8 mouse cellular contexts compared by ENCODE assay signal in genomic region chr11:34123147-34123546, GRCm38 (mm10). TPM values are rescaled to one million over a fixed set of nuclear protein-coding genes. Genes with fewer than 3 reads are reported as not detected.
A peak's percentile ranks its signal among the peaks of the same experiment; 100 is the strongest.
DNase-seq lines count a peak whose midpoint lies in the region; ATAC-seq lines count a peak whose summit lies in the region.

No protein-coding gene starts in this region.

- H3K27ac ChIP-seq in forebrain, embryonic 13.5 days = no peak overlapping the region
- no peak overlapping the region for H3K27ac ChIP-seq in forebrain, embryonic 11.5 days (ENCODE audit: low read depth, low read length)
- H3K27ac ChIP-seq in midbrain, embryonic 16.5 days (ENCODE audit: low read length) = no peak overlapping the region
- no peak overlapping the region for H3K27ac ChIP-seq in midbrain, embryonic 13.5 days

- no peak overlapping the region for H3K9ac ChIP-seq in forebrain, embryonic 13.5 days
- H3K9ac ChIP-seq in forebrain, embryonic 11.5 days (ENCODE audit: low read length) = no peak overlapping the region
- no peak overlapping the region for H3K9ac ChIP-seq in midbrain, embryonic 16.5 days (ENCODE audit: low read depth, low read length)
- H3K9ac ChIP-seq in midbrain, embryonic 13.5 days (replicated peaks) = no peak overlapping the region

- H3K4me3 ChIP-seq in forebrain, embryonic 13.5 days = no peak overlapping the region
- H3K4me3 ChIP-seq in forebrain, embryonic 11.5 days (ENCODE audit: low read depth, low read length) = no peak overlapping the region
- H3K4me3 ChIP-seq in midbrain, embryonic 16.5 days (ENCODE audit: low read depth, low read length) = no peak overlapping the region
- no peak overlapping the region for H3K4me3 ChIP-seq in midbrain, embryonic 13.5 days (replicated peaks)

- peak; percentile 61; the same call in 1 of the 2 replicates for ATAC-seq in forebrain, embryonic 13.5 days
- no peak for ATAC-seq in forebrain, embryonic 11.5 days (replicated peaks; ENCODE audit: low FRiP score)
- ATAC-seq in midbrain, embryonic 16.5 days = peak; percentile 64; the same call in 1 of the 2 replicates
- no peak for ATAC-seq in midbrain, embryonic 13.5 days

- H3K27me3 ChIP-seq in forebrain, embryonic 13.5 days = peaks cover 12% of the 10 kb centered on the region
- no peaks in the 10 kb centered on the region; the same call in 1 of the 2 replicates for H3K27me3 ChIP-seq in forebrain, embryonic 11.5 days (ENCODE audit: control insufficient read depth, insufficient read depth, low read length)
- H3K27me3 ChIP-seq in midbrain, embryonic 16.5 days (ENCODE audit: control insufficient read depth, insufficient read depth, low read depth, low read length) = no peaks in the 10 kb centered on the region; the same call in 1 of the 2 replicates
- H3K27me3 ChIP-seq in midbrain, embryonic 13.5 days = 0 out of 2 replicates have a peak, but pooled peaks cover 4% of the 10 kb centered on the region

- no peaks in the 10 kb centered on the region for H3K36me3 ChIP-seq in forebrain, embryonic 13.5 days (ENCODE audit: poor library complexity, severe bottlenecking)
- H3K36me3 ChIP-seq in forebrain, embryonic 11.5 days (ENCODE audit: control insufficient read depth, insufficient read depth, low read length) = no peaks in the 10 kb centered on the region
- H3K36me3 ChIP-seq in midbrain, embryonic 16.5 days (ENCODE audit: control insufficient read depth, insufficient read depth, low read length) = no peaks in the 10 kb centered on the region
- H3K36me3 ChIP-seq in midbrain, embryonic 13.5 days = no peaks in the 10 kb centered on the region

- DNase-seq in forebrain, embryonic 11.5 days (ENCODE audit: low spot score) = no peak
- DNase-seq in cerebellum, postnatal 25 days = peak; percentile 28 to 63
- peak; percentile 66 for DNase-seq in induced T-regulatory cell, adult 2 months (ENCODE audit: low read depth)
- DNase-seq in retina, postnatal 1 day = peak; percentile 67
- no peak for DNase-seq in urinary bladder, postnatal 4 days (ENCODE audit: low spot score in 2 of 2)

- WGBS in forebrain, embryonic 13.5 days = 23% methylated on average over 2 of the region's 2 CpGs
- WGBS in forebrain, embryonic 11.5 days = 11% methylated on average over 2 of the region's 2 CpGs
- 16% methylated on average over 2 of the region's 2 CpGs for WGBS in midbrain, embryonic 16.5 days
- 27% methylated on average over 2 of the region's 2 CpGs for WGBS in midbrain, embryonic 13.5 days

- no peaks in the 10 kb centered on the region for H3K9me3 ChIP-seq in forebrain, embryonic 13.5 days (replicated peaks)
- H3K9me3 ChIP-seq in forebrain, embryonic 11.5 days (ENCODE audit: control insufficient read depth, low read length) = no peaks in the 10 kb centered on the region
- no peaks in the 10 kb centered on the region for H3K9me3 ChIP-seq in midbrain, embryonic 16.5 days (replicated peaks; ENCODE audit: control insufficient read depth, low read length, poor library complexity, severe bottlenecking)
- no peaks in the 10 kb centered on the region for H3K9me3 ChIP-seq in midbrain, embryonic 13.5 days

- H3K4me2 ChIP-seq in forebrain, embryonic 13.5 days = no peak overlapping the region
- H3K4me2 ChIP-seq in forebrain, embryonic 11.5 days (ENCODE audit: low read depth, low read length, severe bottlenecking) = no peak overlapping the region
- no peak overlapping the region for H3K4me2 ChIP-seq in midbrain, embryonic 16.5 days (ENCODE audit: low read length)
- H3K4me2 ChIP-seq in midbrain, embryonic 13.5 days (replicated peaks) = no peak overlapping the region

- H3K4me1 ChIP-seq in forebrain, embryonic 13.5 days = no peaks in the 10 kb centered on the region
- H3K4me1 ChIP-seq in forebrain, embryonic 11.5 days (replicated peaks; ENCODE audit: control insufficient read depth, insufficient read depth, low read length) = no peaks in the 10 kb centered on the region
- no peaks in the 10 kb centered on the region for H3K4me1 ChIP-seq in midbrain, embryonic 16.5 days (ENCODE audit: control insufficient read depth, insufficient read depth, low read length)
- H3K4me1 ChIP-seq in midbrain, embryonic 13.5 days (replicated peaks) = no peaks in the 10 kb centered on the region

RNA-seq across cellular contexts. Expression of gene 4930469K13Rik, which starts 24.8 kb away (rescaled TPM):
- polyA plus RNA-seq in forebrain, embryonic 13.5 days (2015; fragmentation: Nextera tagmentation; extraction: Ambion mirVana) = not detected in 2 replicates
- not detected in 2 replicates for polyA plus RNA-seq in forebrain, embryonic 11.5 days (2014; fragmentation: Nextera tagmentation; extraction: Ambion mirVana)
- not detected in 2 replicates for polyA plus RNA-seq in midbrain, embryonic 16.5 days (2015; fragmentation: Nextera tagmentation; extraction: Ambion mirVana)
- polyA plus RNA-seq in midbrain, embryonic 13.5 days (2015; fragmentation: Nextera tagmentation; extraction: Ambion mirVana) = not detected in 2 replicates

Comparison
In these comparisons a context has a peak if more than half of its experiments do, and no peak if none do; other contexts are left out.
1. ATAC-seq: peak in forebrain, embryonic 13.5 days (single experiment) and midbrain, embryonic 16.5 days (single experiment); none in forebrain, embryonic 11.5 days (single experiment) and midbrain, embryonic 13.5 days (single experiment).
2. DNase-seq: peak in cerebellum, postnatal 25 days (2 of 2), induced T-regulatory cell, adult 2 months (single experiment) and retina, postnatal 1 day (single experiment); none in forebrain, embryonic 11.5 days (single experiment) and urinary bladder, postnatal 4 days (0 of 2).